Mouse (Mus musculus): ENCODE results near the gene Pgls.

The Pgls gene

GRCm38 (mm10) chr8:71598375-71598774 is 6.4 kb downstream of the Pgls start:
- DNase-seq (ENCODE audit: low spot score in 2 of 2), result no peak

- no peak for DNase-seq (ENCODE audit: low spot score in 2 of 2)
Measured at GRCm38 (mm10) chr8:71598841-71599240, 6.9 kb downstream of the Pgls start.

- no peak for DNase-seq (ENCODE audit: low spot score in 2 of 2)
Measured at GRCm38 (mm10) chr8:71601939-71602665, 10.1 kb downstream of the Pgls start.

- DNase-seq (ENCODE audit: low spot score in 2 of 2), result peak; percentile 75 to 86
Measured at GRCm38 (mm10) chr8:71602666-71603334, 10.8 kb downstream of the Pgls start.

GRCm38 (mm10) chr8:71604021-71604420 is 12.0 kb downstream of the Pgls start:
- DNase-seq (ENCODE audit: low spot score in 2 of 2), result no peak

- DNase-seq (ENCODE audit: low spot score in 2 of 2), result peak; percentile 94 to 97
Measured at GRCm38 (mm10) chr8:71610822-71611651, 19.1 kb downstream of the Pgls start, which contains the start of gene Colgalt1. Colgalt1 (plus strand) TSS chr8:71610998.

- DNase-seq (ENCODE audit: low spot score in 2 of 2), result no peak
Measured at GRCm38 (mm10) chr8:71612141-71612540, 20.2 kb downstream of the Pgls start.

- DNase-seq (ENCODE audit: low spot score in 2 of 2), result no peak
Measured at GRCm38 (mm10) chr8:71613418-71613817, 21.4 kb downstream of the Pgls start.

- DNase-seq (ENCODE audit: low spot score in 2 of 2), result no peak
Measured at GRCm38 (mm10) chr8:71619786-71620185, 27.8 kb downstream of the Pgls start.

GRCm38 (mm10) chr8:71625088-71625487 is 33.1 kb downstream of the Pgls start:
- DNase-seq (ENCODE audit: low spot score in 2 of 2), result no peak

GRCm38 (mm10) chr8:71626753-71627152 is 34.8 kb downstream of the Pgls start:
- DNase-seq (ENCODE audit: low spot score in 2 of 2), result no peak

GRCm38 (mm10) chr8:71627265-71628099 is 35.5 kb downstream of the Pgls start:
- DNase-seq (ENCODE audit: low spot score in 2 of 2), result no peak

- no peak for DNase-seq (ENCODE audit: low spot score in 2 of 2)
Measured at GRCm38 (mm10) chr8:71628396-71629095, 36.6 kb downstream of the Pgls start.

GRCm38 (mm10) chr8:71629096-71629697 is 37.2 kb downstream of the Pgls start:
- peak; percentile 93 to 94 for DNase-seq (ENCODE audit: low spot score in 2 of 2)

- peak; percentile 41 to 58 for DNase-seq (ENCODE audit: low spot score in 2 of 2)
Measured at GRCm38 (mm10) chr8:71629781-71630212, 37.8 kb downstream of the Pgls start.

GRCm38 (mm10) chr8:71630761-71631160 is 38.8 kb downstream of the Pgls start:
- DNase-seq (ENCODE audit: low spot score in 2 of 2), result no peak

GRCm38 (mm10) chr8:71631897-71632296 is 39.9 kb downstream of the Pgls start:
- DNase-seq (ENCODE audit: low spot score in 2 of 2), result no peak

- peak; percentile 49 to 52 for DNase-seq (ENCODE audit: low spot score in 2 of 2)
Measured at GRCm38 (mm10) chr8:71633164-71633563, 41.2 kb downstream of the Pgls start.

GRCm38 (mm10) chr8:71633981-71634667 is 42.1 kb downstream of the Pgls start:
- DNase-seq (ENCODE audit: low spot score in 2 of 2), result peak; percentile 26 to 52

Data from urinary bladder, postnatal 36 days (tissue).